Mouse (Mus musculus) neural tube, embryonic 14.5 days (tissue): ENCODE results near the gene Cdt1. TPM values are rescaled to one million over a fixed set of nuclear protein-coding genes. Genes with fewer than 3 reads are reported as not detected.

Source experiments
- ATAC-seq: fragments of 200-750 bp; cut with Nextera tagmentation; 2 replicates; pipeline ENCODE4 v1.8.0; 2017; ENCODE audit warnings: low read depth, mild to moderate bottlenecking, moderate TSS enrichment, moderate library complexity
- H3K27ac ChIP-seq: fragments of 300-500 bp; sonication (generic); 2 replicates; pipeline ENCODE4 v1.5.1; 2014; ENCODE audit warnings: low read depth, mild to moderate bottlenecking, control low read depth, low read length, moderate library complexity, mixed read lengths
- H3K27me3 ChIP-seq: fragments of 300-500 bp; sonication (generic); 2 replicates; pipeline ENCODE4 v1.6.1; 2014; ENCODE audit warnings: low read length; ENCODE audit not compliant: control insufficient read depth, insufficient read depth
- H3K36me3 ChIP-seq: fragments of 300-500 bp; sonication (generic); 2 replicates; pipeline ENCODE4 v1.6.1; 2014; ENCODE audit warnings: low read length, mixed read lengths; ENCODE audit not compliant: control insufficient read depth, insufficient read depth
- H3K4me1 ChIP-seq: fragments of 300-500 bp; sonication (generic); 2 replicates; pipeline ENCODE4 v1.6.1; 2014; ENCODE audit warnings: low read length; ENCODE audit not compliant: control insufficient read depth, insufficient read depth
- H3K4me2 ChIP-seq: fragments of 300-500 bp; sonication (generic); 2 replicates; pipeline ENCODE4 v1.6.1; 2014; ENCODE audit warnings: mild to moderate bottlenecking, low read depth, low read length, control low read depth
- H3K4me3 ChIP-seq: fragments of 300-500 bp; sonication (generic); 2 replicates; pipeline ENCODE4 v1.5.1; 2014; ENCODE audit warnings: low read depth, low read length, control low read depth, mixed read lengths
- H3K9ac ChIP-seq: fragments of 300-500 bp; sonication (generic); replicated peaks from 2 replicates; pipeline ENCODE4 v1.6.1; 2014; ENCODE audit warnings: low read depth, mild to moderate bottlenecking, control low read depth, low read length, mixed read lengths
- H3K9me3 ChIP-seq: fragments of 300-500 bp; sonication (generic); 2 replicates; pipeline ENCODE4 v1.6.1; 2016; ENCODE audit warnings: low read length; ENCODE audit not compliant: control insufficient read depth
- WGBS: fragments of 180-500 bp; shearing (Covaris S2); extraction: QIAGEN DNeasy Blood & Tissue Kit; methylation state at CpG from one replicate; pipeline ENCODE4 v1.1.7; 2014; 5-methylcytosine and 5-hydroxymethylcytosine counted together
- microRNA-seq: library from miRNA; unstranded; fragments of <30 nt; microRNA quantifications from one replicate; pipeline ENCODE4, GENCODE M21; 2016
- polyA plus RNA-seq: library from polyadenylated mRNA; unstranded; fragments of >200 nt; fragmentation: Nextera tagmentation; extraction: Ambion mirVana; gene quantifications from 2 replicates; pipeline ENCODE4 v1.2.1, GENCODE M21; 2014

Gene Cdt1
- polyA plus RNA-seq, 1 experiment from 2014 or later: 4.7 TPM

- H3K4me3 ChIP-seq: peak within 1 kb of the TSS; percentile 67
- WGBS: under 1% methylated on average over 56 of the region's 57 CpGs
- H3K9me3 ChIP-seq: no peaks in the 10 kb centered on the region
- peaks cover 12% of the 10 kb centered on the region for H3K4me1 ChIP-seq
- peak; percentile 97 for ATAC-seq
- H3K27ac ChIP-seq: peak within 1 kb of the TSS; percentile 82
- H3K9ac ChIP-seq: peak within 1 kb of the TSS; percentile 72
- H3K36me3 ChIP-seq: no peaks in the 10 kb centered on the region
- no peaks in the 10 kb centered on the region for H3K27me3 ChIP-seq
- H3K4me2 ChIP-seq: peak within 1 kb of the TSS; percentile 88
Observed at GRCm38 (mm10) chr8:122611295-122612133, 43.7 kb downstream of the Cdt1 start, which contains the start of the genes Galns and Trappc2l. Gene Galns, minus strand, starts transcription at chr8:122611463. Gene Trappc2l, plus strand, starts transcription at chr8:122611640.

GRCm38 (mm10) chr8:122616181-122616905, 48.5 kb downstream of the Cdt1 start:
- no peak overlapping the region for H3K9ac ChIP-seq
- H3K4me2 ChIP-seq: no peak overlapping the region
- no peak overlapping the region for H3K27ac ChIP-seq
- no peaks in the 10 kb centered on the region for H3K9me3 ChIP-seq
- peaks cover 14% of the 10 kb centered on the region for H3K4me1 ChIP-seq
- 78% methylated on average over 9 of the region's 9 CpGs for WGBS
- ATAC-seq: no peak
- no peaks in the 10 kb centered on the region for H3K36me3 ChIP-seq
- no peak overlapping the region for H3K4me3 ChIP-seq
- no peaks in the 10 kb centered on the region for H3K27me3 ChIP-seq

- H3K4me1 ChIP-seq: peaks cover 5% of the 10 kb centered on the region; the same call in 1 of the 2 replicates
- H3K27ac ChIP-seq: no peak overlapping the region
- no peak for ATAC-seq
- 34% methylated on average over 5 of the region's 7 CpGs for WGBS
- H3K9me3 ChIP-seq: no peaks in the 10 kb centered on the region
- H3K4me3 ChIP-seq: no peak overlapping the region
- no peak overlapping the region for H3K4me2 ChIP-seq
- H3K27me3 ChIP-seq: no peaks in the 10 kb centered on the region
- no peaks in the 10 kb centered on the region for H3K36me3 ChIP-seq
- no peak overlapping the region for H3K9ac ChIP-seq
Observed at GRCm38 (mm10) chr8:122617947-122618546, 50.2 kb downstream of the Cdt1 start.

GRCm38 (mm10) chr8:122618660-122619378, 51.0 kb downstream of the Cdt1 start:
- Histone ChIP-seq H3K9ac (no peak overlapping the region), H3K4me1 (peaks cover 5% of the 10 kb centered on the region; the same call in 1 of the 2 replicates), H3K27me3 (no peaks in the 10 kb centered on the region), H3K36me3 (no peaks in the 10 kb centered on the region), H3K9me3 (no peaks in the 10 kb centered on the region), H3K4me2 (no peak overlapping the region), H3K27ac (no peak overlapping the region), H3K4me3 (no peak overlapping the region)
- ATAC-seq: no peak
- WGBS: 81% methylated on average over 6 of the region's 6 CpGs

GRCm38 (mm10) chr8:122620446-122620845, 52.6 kb downstream of the Cdt1 start:
- Histone ChIP-seq H3K4me1 (peaks cover 5% of the 10 kb centered on the region; the same call in 1 of the 2 replicates), H3K27ac (no peak overlapping the region), H3K27me3 (no peaks in the 10 kb centered on the region), H3K4me2 (no peak overlapping the region), H3K4me3 (no peak overlapping the region), H3K9me3 (no peaks in the 10 kb centered on the region), H3K36me3 (no peaks in the 10 kb centered on the region), H3K9ac (no peak overlapping the region)
- ATAC-seq: no peak
- WGBS: 35% methylated on average over 5 of the region's 5 CpGs

GRCm38 (mm10) chr8:122622727-122623126, 54.9 kb downstream of the Cdt1 start, which contains the start of gene Pabpn1l:
Gene Pabpn1l, minus strand, starts transcription at chr8:122622739.
- Histone ChIP-seq H3K4me1 (peaks cover 5% of the 10 kb centered on the region; the same call in 1 of the 2 replicates), H3K36me3 (no peaks in the 10 kb centered on the region), H3K4me2 (no peak within 1 kb of the TSS), H3K27ac (no peak within 1 kb of the TSS), H3K4me3 (no peak within 1 kb of the TSS), H3K9me3 (no peaks in the 10 kb centered on the region), H3K27me3 (no peaks in the 10 kb centered on the region), H3K9ac (no peak within 1 kb of the TSS)
- 79% methylated on average over 6 of the region's 6 CpGs for WGBS
- no peak for ATAC-seq

Small RNA genes lying within 50 kb of the gene (microRNA-seq; reads per million reads assigned to microRNA genes)
- not detected for gene Mir6396

Other genes starting within 250 kb of the Cdt1 start
- not detected in 2 replicates for gene Trhr2, start 207.3 kb upstream of the Cdt1 start, polyA plus RNA-seq
- 20.4 and 25.9 TPM in 2 replicates for gene Zc3h18, start 191.4 kb upstream of the Cdt1 start, polyA plus RNA-seq
- gene Il17c, start 146.0 kb upstream of the Cdt1 start, polyA plus RNA-seq: not detected in 2 replicates
- gene Cyba, start 135.1 kb upstream of the Cdt1 start, polyA plus RNA-seq: 23.9 and 38.9 TPM in 2 replicates
- 61.0 and 61.7 TPM in 2 replicates for gene Mvd, start 124.6 kb upstream of the Cdt1 start, polyA plus RNA-seq
- gene Snai3, start 107.3 kb upstream of the Cdt1 start, polyA plus RNA-seq: not detected in 2 replicates
- 28.5 and 31.0 TPM in 2 replicates for gene Rnf166, start 92.0 kb upstream of the Cdt1 start, polyA plus RNA-seq
- gene Ctu2, start 91.9 kb upstream of the Cdt1 start, polyA plus RNA-seq: 67.6 and 74.5 TPM in 2 replicates
- gene Piezo1, start 16.7 kb upstream of the Cdt1 start, polyA plus RNA-seq: 1.2 and 3.0 TPM in 2 replicates
- gene Aprt, start 8.9 kb downstream of the Cdt1 start, polyA plus RNA-seq: 170 and 179 TPM in 2 replicates
- 6.9 and 7.1 TPM in 2 replicates for gene Galns, start 43.4 kb downstream of the Cdt1 start, polyA plus RNA-seq
- gene Trappc2l, start 43.6 kb downstream of the Cdt1 start, polyA plus RNA-seq: 119 and 150 TPM in 2 replicates
- gene Pabpn1l, start 54.7 kb downstream of the Cdt1 start, polyA plus RNA-seq: not detected in 2 replicates
- 23.5 and 23.9 TPM in 2 replicates for gene Cbfa2t3, start 131.1 kb downstream of the Cdt1 start, polyA plus RNA-seq
- 16.2 and 16.3 TPM in 2 replicates for gene Acsf3, start 207.5 kb downstream of the Cdt1 start, polyA plus RNA-seq